Mouse (Mus musculus): ENCODE measurements around the gene Krt80. TPM values are rescaled to one million over a fixed set of nuclear protein-coding genes. Genes with fewer than 3 reads are reported as not detected.

Krt80 gene
- polyA plus RNA-seq, 1 experiment, result 1.1 TPM

GRCm38 (mm10) chr15:101382811-101383210 lies 12.8 kb upstream of the Krt80 start:
- no peak overlapping the region for H3K4me3 ChIP-seq (ENCODE audit: low read depth, low read length)
- H3K9me3 ChIP-seq (replicated peaks; ENCODE audit: control insufficient read depth, insufficient read depth, low read length, poor library complexity, severe bottlenecking), result no peaks in the 10 kb centered on the region
- no peak overlapping the region for H3K27ac ChIP-seq (ENCODE audit: insufficient read depth, low read length)
- H3K9ac ChIP-seq (ENCODE audit: low read depth, poor library complexity, severe bottlenecking), result no peak overlapping the region
- H3K4me1 ChIP-seq (ENCODE audit: control insufficient read depth, insufficient read depth, low read length), result no peaks in the 10 kb centered on the region
- TF ChIP-seq POLR2A (IDR thresholded peaks at IDR 0.05; ENCODE audit: insufficient read depth, low read length), result no peak
- TF ChIP-seq CTCF (IDR thresholded peaks at IDR 0.05; ENCODE audit: low read depth, low read length), result no peak
- TF ChIP-seq EP300 (IDR thresholded peaks at IDR 0.05; ENCODE audit: insufficient read depth, low read depth, low read length), result no peak
- no peaks in the 10 kb centered on the region for H3K36me3 ChIP-seq (ENCODE audit: control insufficient read depth, insufficient read depth, low read length, poor library complexity, severe bottlenecking)
- H3K27me3 ChIP-seq (ENCODE audit: control insufficient read depth, insufficient read depth, low read length, poor library complexity, severe bottlenecking), result no peaks in the 10 kb centered on the region

GRCm38 (mm10) chr15:101381758-101382157 lies 11.8 kb upstream of the Krt80 start:
- no peak overlapping the region for H3K4me3 ChIP-seq (ENCODE audit: low read depth, low read length)
- no peaks in the 10 kb centered on the region for H3K9me3 ChIP-seq (replicated peaks; ENCODE audit: control insufficient read depth, insufficient read depth, low read length, poor library complexity, severe bottlenecking)
- no peak overlapping the region for H3K9ac ChIP-seq (ENCODE audit: low read depth, poor library complexity, severe bottlenecking)
- H3K4me1 ChIP-seq (ENCODE audit: control insufficient read depth, insufficient read depth, low read length), result no peaks in the 10 kb centered on the region
- H3K36me3 ChIP-seq (ENCODE audit: control insufficient read depth, insufficient read depth, low read length, poor library complexity, severe bottlenecking), result no peaks in the 10 kb centered on the region
- no peak for TF ChIP-seq CTCF (IDR thresholded peaks at IDR 0.05; ENCODE audit: low read depth, low read length)
- TF ChIP-seq POLR2A (IDR thresholded peaks at IDR 0.05; ENCODE audit: insufficient read depth, low read length), result no peak
- TF ChIP-seq EP300 (IDR thresholded peaks at IDR 0.05; ENCODE audit: insufficient read depth, low read depth, low read length), result no peak
- no peak overlapping the region for H3K27ac ChIP-seq (ENCODE audit: insufficient read depth, low read length)
- H3K27me3 ChIP-seq (ENCODE audit: control insufficient read depth, insufficient read depth, low read length, poor library complexity, severe bottlenecking), result no peaks in the 10 kb centered on the region

GRCm38 (mm10) chr15:101378646-101379045 lies 8.7 kb upstream of the Krt80 start:
- no peaks in the 10 kb centered on the region for H3K36me3 ChIP-seq (ENCODE audit: control insufficient read depth, insufficient read depth, low read length, poor library complexity, severe bottlenecking)
- H3K9ac ChIP-seq (ENCODE audit: low read depth, poor library complexity, severe bottlenecking), result no peak overlapping the region
- no peaks in the 10 kb centered on the region for H3K4me1 ChIP-seq (ENCODE audit: control insufficient read depth, insufficient read depth, low read length)
- H3K9me3 ChIP-seq (replicated peaks; ENCODE audit: control insufficient read depth, insufficient read depth, low read length, poor library complexity, severe bottlenecking), result no peaks in the 10 kb centered on the region
- H3K27me3 ChIP-seq (ENCODE audit: control insufficient read depth, insufficient read depth, low read length, poor library complexity, severe bottlenecking), result no peaks in the 10 kb centered on the region
- H3K4me3 ChIP-seq (ENCODE audit: low read depth, low read length), result no peak overlapping the region
- no peak overlapping the region for H3K27ac ChIP-seq (ENCODE audit: insufficient read depth, low read length)
- TF ChIP-seq CTCF (IDR thresholded peaks at IDR 0.05; ENCODE audit: low read depth, low read length), result no peak
- no peak for TF ChIP-seq EP300 (IDR thresholded peaks at IDR 0.05; ENCODE audit: insufficient read depth, low read depth, low read length)
- no peak for TF ChIP-seq POLR2A (IDR thresholded peaks at IDR 0.05; ENCODE audit: insufficient read depth, low read length)

GRCm38 (mm10) chr15:101376776-101377061 lies 6.8 kb upstream of the Krt80 start:
- H3K4me1 ChIP-seq (ENCODE audit: control insufficient read depth, insufficient read depth, low read length), result no peaks in the 10 kb centered on the region
- TF ChIP-seq POLR2A (IDR thresholded peaks at IDR 0.05; ENCODE audit: insufficient read depth, low read length), result no peak
- no peak for TF ChIP-seq EP300 (IDR thresholded peaks at IDR 0.05; ENCODE audit: insufficient read depth, low read depth, low read length)
- TF ChIP-seq CTCF (IDR thresholded peaks at IDR 0.05; ENCODE audit: low read depth, low read length), result no peak
- H3K4me3 ChIP-seq (ENCODE audit: low read depth, low read length), result no peak overlapping the region
- H3K9ac ChIP-seq (ENCODE audit: low read depth, poor library complexity, severe bottlenecking), result no peak overlapping the region
- no peaks in the 10 kb centered on the region for H3K9me3 ChIP-seq (replicated peaks; ENCODE audit: control insufficient read depth, insufficient read depth, low read length, poor library complexity, severe bottlenecking)
- no peaks in the 10 kb centered on the region for H3K36me3 ChIP-seq (ENCODE audit: control insufficient read depth, insufficient read depth, low read length, poor library complexity, severe bottlenecking)
- H3K27me3 ChIP-seq (ENCODE audit: control insufficient read depth, insufficient read depth, low read length, poor library complexity, severe bottlenecking), result no peaks in the 10 kb centered on the region
- no peak overlapping the region for H3K27ac ChIP-seq (ENCODE audit: insufficient read depth, low read length)

- Histone ChIP-seq H3K27me3 (ENCODE audit: control insufficient read depth, insufficient read depth, low read length, poor library complexity, severe bottlenecking) (no peaks in the 10 kb centered on the region), H3K9ac (ENCODE audit: low read depth, poor library complexity, severe bottlenecking) (no peak overlapping the region), H3K27ac (ENCODE audit: insufficient read depth, low read length) (no peak overlapping the region), H3K36me3 (ENCODE audit: control insufficient read depth, insufficient read depth, low read length, poor library complexity, severe bottlenecking) (no peaks in the 10 kb centered on the region), H3K9me3 (replicated peaks; ENCODE audit: control insufficient read depth, insufficient read depth, low read length, poor library complexity, severe bottlenecking) (no peaks in the 10 kb centered on the region), H3K4me3 (ENCODE audit: low read depth, low read length) (no peak overlapping the region), H3K4me1 (ENCODE audit: control insufficient read depth, insufficient read depth, low read length) (no peaks in the 10 kb centered on the region)
- TF ChIP-seq POLR2A (IDR thresholded peaks at IDR 0.05; ENCODE audit: insufficient read depth, low read length) (no peak), EP300 (IDR thresholded peaks at IDR 0.05; ENCODE audit: insufficient read depth, low read depth, low read length) (no peak), CTCF (IDR thresholded peaks at IDR 0.05; ENCODE audit: low read depth, low read length) (no peak)
These were observed 6.2 kb upstream of the Krt80 start for GRCm38 (mm10) chr15:101375956-101376775.

GRCm38 (mm10) chr15:101374879-101375278 lies 4.9 kb upstream of the Krt80 start:
- Histone ChIP-seq H3K9ac (ENCODE audit: low read depth, poor library complexity, severe bottlenecking) (no peak overlapping the region), H3K4me1 (ENCODE audit: control insufficient read depth, insufficient read depth, low read length) (no peaks in the 10 kb centered on the region), H3K27ac (ENCODE audit: insufficient read depth, low read length) (no peak overlapping the region), H3K36me3 (ENCODE audit: control insufficient read depth, insufficient read depth, low read length, poor library complexity, severe bottlenecking) (no peaks in the 10 kb centered on the region), H3K4me3 (ENCODE audit: low read depth, low read length) (no peak overlapping the region), H3K9me3 (replicated peaks; ENCODE audit: control insufficient read depth, insufficient read depth, low read length, poor library complexity, severe bottlenecking) (no peaks in the 10 kb centered on the region), H3K27me3 (ENCODE audit: control insufficient read depth, insufficient read depth, low read length, poor library complexity, severe bottlenecking) (no peaks in the 10 kb centered on the region)
- no peak for TF ChIP-seq POLR2A (IDR thresholded peaks at IDR 0.05; ENCODE audit: insufficient read depth, low read length)
- TF ChIP-seq EP300 (IDR thresholded peaks at IDR 0.05; ENCODE audit: insufficient read depth, low read depth, low read length), result no peak
- no peak for TF ChIP-seq CTCF (IDR thresholded peaks at IDR 0.05; ENCODE audit: low read depth, low read length)
